Comparison of ENCODE assay signal across 9 mouse cellular contexts in the genomic region with DNA sequence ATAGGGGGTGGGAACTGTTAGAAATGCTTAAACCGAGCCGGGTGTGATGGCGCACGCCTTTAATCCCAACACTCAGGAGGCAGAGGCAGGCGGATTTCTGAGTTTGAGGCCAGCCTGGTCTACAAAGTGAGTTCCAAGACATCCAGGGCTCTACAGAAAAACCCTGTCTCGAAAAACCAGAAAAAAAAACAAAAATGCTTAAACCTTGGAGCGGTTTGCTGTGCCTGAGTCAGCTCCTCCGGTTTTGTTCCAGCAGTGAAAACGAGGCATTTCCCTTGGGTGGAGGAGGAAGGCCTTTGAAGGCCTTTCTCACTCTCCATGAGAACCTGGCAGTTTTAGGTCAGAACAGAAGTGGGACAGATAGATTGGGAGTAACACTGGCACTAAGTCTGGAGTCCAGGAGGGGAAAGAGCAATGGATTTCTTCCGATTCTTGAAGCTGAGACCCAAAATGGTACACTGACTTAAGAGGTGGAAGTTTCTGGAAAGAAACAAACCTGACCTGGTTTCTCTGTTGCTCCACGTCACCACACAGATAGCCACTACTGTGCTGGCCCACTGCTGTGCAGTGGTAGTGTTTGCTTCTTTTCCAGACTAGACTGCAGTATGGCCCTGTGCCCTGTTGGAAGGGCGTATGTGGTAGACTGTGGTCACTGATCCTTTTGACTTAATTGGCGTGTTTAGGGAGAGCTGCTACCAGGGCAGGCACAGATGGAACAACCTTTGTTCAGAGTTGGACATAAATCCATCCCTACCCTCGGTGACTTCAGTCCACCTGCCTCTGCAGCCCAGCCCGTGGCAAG. TPM values are rescaled to one million over a fixed set of nuclear protein-coding genes. Genes with fewer than 3 reads are reported as not detected.
DNase-seq lines count a peak whose midpoint lies in the region; ATAC-seq and TF ChIP-seq lines count a peak whose summit lies in the region.
"Had no signal": no experiment of that assay in that cellular context is flagged by ENCODE, and none has a peak within 500 bp of the region (broad histone marks: within the 10 kb centered on the region; RNA-seq: fewer than 3 reads in every experiment).

No protein-coding gene starts in this region.

- WGBS in cerebellum, adult 2 months, result 59% methylated on average over 15 of the region's 15 CpGs
- 60% methylated on average over 15 of the region's 15 CpGs for WGBS in hindbrain, postnatal 0 days
- 60% methylated on average over 15 of the region's 15 CpGs for WGBS in midbrain, embryonic 16.5 days

- H3K4me1 ChIP-seq in cerebellum, adult 2 months (ENCODE audit: control insufficient read depth, insufficient read depth, low read length), result peaks cover 22% of the 10 kb centered on the region
- peaks cover 10% of the 10 kb centered on the region for H3K4me1 ChIP-seq in embryonic fibroblast, embryonic 13.5 days (ENCODE audit: control insufficient read depth, insufficient read depth, low read length)
- H3K4me1 ChIP-seq in hindbrain, postnatal 0 days (ENCODE audit: insufficient read depth, low read length), result peaks cover 24% of the 10 kb centered on the region
- peaks cover 43% of the 10 kb centered on the region for H3K4me1 ChIP-seq in midbrain, embryonic 16.5 days (ENCODE audit: control insufficient read depth, insufficient read depth, low read length)

- peak overlapping the region; percentile 82; the same call in 1 of the 2 replicates for H3K27ac ChIP-seq in cerebellum, adult 2 months (ENCODE audit: insufficient read depth, low read length)
- H3K27ac ChIP-seq in embryonic fibroblast, embryonic 13.5 days (ENCODE audit: insufficient read depth, low read length), result peak overlapping the region; percentile 97
- H3K27ac ChIP-seq in hindbrain, postnatal 0 days, result peak overlapping the region; percentile 95
- H3K27ac ChIP-seq in midbrain, embryonic 16.5 days (ENCODE audit: low read length), result peak overlapping the region; percentile 77

- peak overlapping the region; percentile 89 for H3K9ac ChIP-seq in hindbrain, postnatal 0 days (replicated peaks; ENCODE audit: low read length)
- H3K9ac ChIP-seq in midbrain, embryonic 16.5 days (ENCODE audit: low read depth, low read length), result peak overlapping the region; percentile 70

- no peak for DNase-seq in cerebellum, adult 2 months
- DNase-seq in cerebellum, adult 11 months, result no peak
- DNase-seq in 3134 (ENCODE audit: extremely low read depth, insufficient read length, low spot score), result peak; percentile 26
- DNase-seq in hindbrain, postnatal 0 days (ENCODE audit: low spot score), result no peak
- DNase-seq in urinary bladder, adult 18-20 months (ENCODE audit: low spot score in 2 of 2), result no peak

- peak overlapping the region; percentile 93 for H3K4me2 ChIP-seq in hindbrain, postnatal 0 days (ENCODE audit: low read depth, low read length)
- H3K4me2 ChIP-seq in midbrain, embryonic 16.5 days (ENCODE audit: low read length), result peak overlapping the region; percentile 85

- H3K9me3 ChIP-seq in hindbrain, postnatal 0 days (ENCODE audit: low read length), result no peaks in the 10 kb centered on the region
- no peaks in the 10 kb centered on the region for H3K9me3 ChIP-seq in midbrain, embryonic 16.5 days (replicated peaks; ENCODE audit: control insufficient read depth, low read length, poor library complexity, severe bottlenecking)

- no peak overlapping the region for H3K4me3 ChIP-seq in cerebellum, adult 2 months (replicated peaks; ENCODE audit: insufficient read depth, low read depth, low read length)
- peak overlapping the region; percentile 74 for H3K4me3 ChIP-seq in embryonic fibroblast, embryonic 13.5 days (ENCODE audit: insufficient read depth, low read length)
- H3K4me3 ChIP-seq in hindbrain, postnatal 0 days (ENCODE audit: low read length), result peak overlapping the region; percentile 94
- peak overlapping the region; percentile 72 for H3K4me3 ChIP-seq in midbrain, embryonic 16.5 days (ENCODE audit: low read depth, low read length)

- no peak for TF ChIP-seq CTCF in cerebellum, adult 2 months (IDR thresholded peaks at IDR 0.05; ENCODE audit: borderline replicate concordance, insufficient read depth, low read depth, low read length)
- no peak for TF ChIP-seq CTCF in embryonic fibroblast, embryonic 13.5 days (IDR thresholded peaks at IDR 0.05; ENCODE audit: borderline replicate concordance, insufficient read depth, low read length)
- no peak for TF ChIP-seq CTCF in hindbrain, postnatal 0 days (IDR thresholded peaks at IDR 0.05; ENCODE audit: low read depth)

- no peak for ATAC-seq in hindbrain, postnatal 0 days
- ATAC-seq in midbrain, embryonic 16.5 days, result no peak
- ATAC-seq in erythroid progenitor cell, adult 5-6 weeks (replicated peaks; ENCODE audit: low FRiP score, poor library complexity, severe bottlenecking), result no peak

- no peaks in the 10 kb centered on the region for H3K27me3 ChIP-seq in cerebellum, adult 2 months (ENCODE audit: control insufficient read depth, insufficient read depth, low read length)
- no peaks in the 10 kb centered on the region for H3K27me3 ChIP-seq in hindbrain, postnatal 0 days (ENCODE audit: insufficient read depth, low read length)
- H3K27me3 ChIP-seq in midbrain, embryonic 16.5 days (ENCODE audit: control insufficient read depth, insufficient read depth, low read depth, low read length), result no peaks in the 10 kb centered on the region

- H3K36me3 ChIP-seq in hindbrain, postnatal 0 days (ENCODE audit: insufficient read depth, low read length), result peaks cover 9% of the 10 kb centered on the region; the same call in 1 of the 2 replicates
- H3K36me3 ChIP-seq in midbrain, embryonic 16.5 days (ENCODE audit: control insufficient read depth, insufficient read depth, low read length), result no peaks in the 10 kb centered on the region; the same call in 1 of the 2 replicates

- TF ChIP-seq POLR2A in cerebellum, adult 2 months (IDR thresholded peaks at IDR 0.05; ENCODE audit: borderline replicate concordance, insufficient read depth, low read length), result no peak
- TF ChIP-seq POLR2A in embryonic fibroblast, embryonic 13.5 days (IDR thresholded peaks at IDR 0.05; ENCODE audit: low read depth, low read length), result 0 out of 2 replicates have a peak, but pooled peaks have one; percentile 2

RNA-seq across cellular contexts. Expression of gene Mthfr, which starts 1.4 kb away (rescaled TPM):
- 27.2 and 29.8 TPM in 2 replicates for polyA plus RNA-seq in cerebellum, adult 2 months (2012; rRNA removed)
- 39.5 and 45.1 TPM in 2 replicates for polyA plus RNA-seq in embryonic fibroblast, embryonic 13.5 days (2011; ENCODE audit: insufficient read length, low read depth, missing spikeins)
- 46.0 and 52.4 TPM in 2 replicates for total RNA-seq in hindbrain, postnatal 0 days (2014; rRNA removed)
- 9.3 and 10.6 TPM in 2 replicates for polyA plus RNA-seq in hindbrain, postnatal 0 days (2015; fragmentation: Nextera tagmentation; extraction: Ambion mirVana)
- polyA plus RNA-seq in midbrain, embryonic 16.5 days (2015; fragmentation: Nextera tagmentation; extraction: Ambion mirVana), result 21.5 and 22.2 TPM in 2 replicates
- 5.8 and 8.0 TPM in 2 replicates for total RNA-seq in erythroid progenitor cell, adult 5-6 weeks (2015; ENCODE audit: low replicate concordance)
- 2.0 and 7.1 TPM in 2 replicates for total RNA-seq in erythroid progenitor cell, adult 5-6 weeks (2017; ENCODE audit: low replicate concordance)

RNA-seq across cellular contexts. Expression of gene Clcn6, which starts 1.6 kb away (rescaled TPM):
- polyA plus RNA-seq in cerebellum, adult 2 months (2012; rRNA removed), result 56.8 and 59.4 TPM in 2 replicates
- 11.8 and 13.2 TPM in 2 replicates for polyA plus RNA-seq in embryonic fibroblast, embryonic 13.5 days (2011; ENCODE audit: insufficient read length, low read depth, missing spikeins)
- 58.6 and 60.7 TPM in 2 replicates for total RNA-seq in hindbrain, postnatal 0 days (2014; rRNA removed)
- polyA plus RNA-seq in hindbrain, postnatal 0 days (2015; fragmentation: Nextera tagmentation; extraction: Ambion mirVana), result 22.0 and 24.4 TPM in 2 replicates
- 36.5 and 36.9 TPM in 2 replicates for polyA plus RNA-seq in midbrain, embryonic 16.5 days (2015; fragmentation: Nextera tagmentation; extraction: Ambion mirVana)
- total RNA-seq in erythroid progenitor cell, adult 5-6 weeks (2015; ENCODE audit: low replicate concordance), result 1.3 and 2.5 TPM in 2 replicates
- 1.7 and 2.7 TPM in 2 replicates for total RNA-seq in erythroid progenitor cell, adult 5-6 weeks (2017; ENCODE audit: low replicate concordance)

RNA-seq across cellular contexts. Expression of gene Nppa, which starts 39.7 kb away (rescaled TPM):
- polyA plus RNA-seq in cerebellum, adult 2 months (2012; rRNA removed), result 0.13 TPM in 1 of 2 replicates, not detected in the other
- polyA plus RNA-seq in embryonic fibroblast, embryonic 13.5 days (2011; ENCODE audit: insufficient read length, low read depth, missing spikeins), result 1.4 TPM in 1 of 2 replicates, not detected in the other
- 0.58 and 1.8 TPM in 2 replicates for total RNA-seq in hindbrain, postnatal 0 days (2014; rRNA removed)
- polyA plus RNA-seq in hindbrain, postnatal 0 days (2015; fragmentation: Nextera tagmentation; extraction: Ambion mirVana), result 2.0 and 2.6 TPM in 2 replicates
- 2.4 and 3.3 TPM in 2 replicates for polyA plus RNA-seq in midbrain, embryonic 16.5 days (2015; fragmentation: Nextera tagmentation; extraction: Ambion mirVana)
- not detected in 2 replicates for total RNA-seq in erythroid progenitor cell, adult 5-6 weeks (2015; ENCODE audit: low replicate concordance)
- not detected in 2 replicates for total RNA-seq in erythroid progenitor cell, adult 5-6 weeks (2017; ENCODE audit: low replicate concordance)
- total RNA-seq: hematopoietic stem cell, adult 5-6 weeks had no signal

RNA-seq across cellular contexts. Expression of gene Agtrap, which starts 47.6 kb away (rescaled TPM):
- 9.8 and 10.2 TPM in 2 replicates for polyA plus RNA-seq in cerebellum, adult 2 months (2012; rRNA removed)
- 13.7 and 17.2 TPM in 2 replicates for polyA plus RNA-seq in embryonic fibroblast, embryonic 13.5 days (2011; ENCODE audit: insufficient read length, low read depth, missing spikeins)
- total RNA-seq in hindbrain, postnatal 0 days (2014; rRNA removed), result 6.2 and 7.6 TPM in 2 replicates
- 9.9 and 10.4 TPM in 2 replicates for polyA plus RNA-seq in hindbrain, postnatal 0 days (2015; fragmentation: Nextera tagmentation; extraction: Ambion mirVana)
- 7.7 and 8.1 TPM in 2 replicates for polyA plus RNA-seq in midbrain, embryonic 16.5 days (2015; fragmentation: Nextera tagmentation; extraction: Ambion mirVana)
- total RNA-seq in erythroid progenitor cell, adult 5-6 weeks (2015; ENCODE audit: low replicate concordance), result 4.6 and 5.8 TPM in 2 replicates
- 3.6 and 4.1 TPM in 2 replicates for total RNA-seq in erythroid progenitor cell, adult 5-6 weeks (2017; ENCODE audit: low replicate concordance)

RNA-seq across cellular contexts. Expression of gene Nppb, which starts 54.6 kb away (rescaled TPM):
- 0.15 TPM in 1 of 2 replicates, not detected in the other for polyA plus RNA-seq in cerebellum, adult 2 months (2012; rRNA removed)
- polyA plus RNA-seq in embryonic fibroblast, embryonic 13.5 days (2011; ENCODE audit: insufficient read length, low read depth, missing spikeins), result 2.5 and 6.2 TPM in 2 replicates
- total RNA-seq in hindbrain, postnatal 0 days (2014; rRNA removed), result 1.3 TPM in 1 of 2 replicates, not detected in the other
- polyA plus RNA-seq in hindbrain, postnatal 0 days (2015; fragmentation: Nextera tagmentation; extraction: Ambion mirVana), result 0.19 and 0.72 TPM in 2 replicates
- polyA plus RNA-seq in midbrain, embryonic 16.5 days (2015; fragmentation: Nextera tagmentation; extraction: Ambion mirVana), result not detected in 2 replicates
- total RNA-seq in erythroid progenitor cell, adult 5-6 weeks (2015; ENCODE audit: low replicate concordance), result not detected in 2 replicates
- total RNA-seq in erythroid progenitor cell, adult 5-6 weeks (2017; ENCODE audit: low replicate concordance), result not detected in 2 replicates
- total RNA-seq: hematopoietic stem cell, adult 5-6 weeks had no signal
